8 mouse cellular contexts compared by ENCODE assay signal in the genomic region with DNA sequence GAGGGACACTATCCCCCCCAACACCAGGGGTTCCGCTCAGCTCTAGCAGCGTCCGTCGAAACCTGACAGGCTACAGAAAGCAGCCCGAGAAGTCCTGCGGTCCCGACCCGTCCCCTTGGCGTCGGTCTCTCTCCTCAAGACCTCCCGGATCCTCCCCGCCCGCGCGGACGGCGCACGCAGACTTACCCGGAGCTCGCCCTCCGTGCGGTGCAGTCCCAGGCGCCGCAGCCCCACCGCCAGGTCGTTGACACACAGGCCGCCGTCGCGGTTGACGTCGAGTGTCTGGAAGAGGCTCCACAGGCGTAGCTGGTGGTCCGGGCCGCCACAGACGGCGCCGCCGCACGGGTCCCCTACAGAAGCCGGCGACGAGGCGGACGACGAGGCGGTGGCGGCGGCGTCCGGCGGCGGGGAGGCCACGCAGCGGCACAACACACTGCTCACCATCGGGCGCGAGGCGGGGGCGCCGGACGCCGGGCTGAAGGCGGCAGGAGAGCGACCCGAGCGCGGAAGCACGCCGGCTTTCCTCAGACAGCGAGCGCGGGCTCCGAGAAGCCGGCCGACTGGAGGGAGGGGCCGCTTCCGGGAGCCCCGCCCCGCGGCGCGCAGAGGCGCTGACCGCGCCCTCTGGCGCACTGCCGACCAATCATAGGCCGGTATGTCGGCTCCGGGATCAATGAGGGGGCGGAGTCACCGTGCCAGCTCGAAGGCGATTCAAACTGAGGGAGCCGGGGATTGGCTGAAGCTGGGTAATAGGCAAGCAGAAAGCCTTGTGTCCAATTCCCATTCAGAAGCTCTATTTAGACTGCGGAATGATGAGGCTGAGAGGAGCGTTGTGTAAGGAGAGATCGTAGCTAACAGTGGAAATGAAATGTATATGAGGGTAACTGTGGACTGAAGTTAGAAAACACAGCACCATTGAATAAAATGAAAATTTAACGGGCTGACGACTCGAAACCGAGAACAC. TPM values are rescaled to one million over a fixed set of nuclear protein-coding genes. Genes with fewer than 3 reads are reported as not detected.
DNase-seq lines count a peak whose midpoint lies in the region; ATAC-seq and TF ChIP-seq lines count a peak whose summit lies in the region.

Slc25a25 (minus strand) TSS at position 565 of the 964 bp plus-strand sequence.

- H3K4me3 ChIP-seq in ES-Bruce4 (ENCODE audit: low read depth, low read length), result peak within 1 kb of the TSS; percentile 78
- H3K4me3 ChIP-seq in forebrain, embryonic 14.5 days (ENCODE audit: low read depth, low read length), result peak within 1 kb of the TSS; percentile 82
- peak within 1 kb of the TSS; percentile 81 for H3K4me3 ChIP-seq in neural tube, embryonic 15.5 days (replicated peaks)

- no peak for TF ChIP-seq EP300 in ES-Bruce4 (IDR thresholded peaks at IDR 0.05; ENCODE audit: insufficient read depth, low read depth, low read length)

- ATAC-seq in cerebellum, adult (ENCODE audit: insufficient number of reproducible peaks, low FRiP score, low TSS enrichment), result peak; percentile 89
- peak; percentile 91 for ATAC-seq in forebrain, embryonic 14.5 days
- peak; percentile 94 for ATAC-seq in neural tube, embryonic 15.5 days (ENCODE audit: low FRiP score)

- intact Hi-C loops in heart, postnatal 14 days (cut with DNase I), result loop anchor here (2.0 kb wide), 1 partner anchor 28 kb away; no protein-coding TSS in a partner anchor

- TF ChIP-seq CTCF in ES-Bruce4 (IDR thresholded peaks at IDR 0.05; ENCODE audit: low read depth, low read length), result no peak

- under 1% methylated on average over 103 of the region's 103 CpGs for WGBS in forebrain, embryonic 14.5 days
- WGBS in neural tube, embryonic 15.5 days, result under 1% methylated on average over 103 of the region's 103 CpGs

- peak within 1 kb of the TSS; percentile 90 for H3K9ac ChIP-seq in ES-Bruce4 (ENCODE audit: low read depth, poor library complexity, severe bottlenecking)
- H3K9ac ChIP-seq in forebrain, embryonic 14.5 days (ENCODE audit: low read length), result peak within 1 kb of the TSS; percentile 60
- H3K9ac ChIP-seq in neural tube, embryonic 15.5 days (replicated peaks), result peak within 1 kb of the TSS; percentile 75

- no peaks in the 10 kb centered on the region for H3K9me3 ChIP-seq in ES-Bruce4 (replicated peaks; ENCODE audit: control insufficient read depth, insufficient read depth, low read length, poor library complexity, severe bottlenecking)
- H3K9me3 ChIP-seq in forebrain, embryonic 14.5 days (replicated peaks; ENCODE audit: control insufficient read depth, low read length), result no peaks in the 10 kb centered on the region
- no peaks in the 10 kb centered on the region for H3K9me3 ChIP-seq in neural tube, embryonic 15.5 days (replicated peaks)

- no peaks in the 10 kb centered on the region for H3K36me3 ChIP-seq in ES-Bruce4 (ENCODE audit: control insufficient read depth, insufficient read depth, low read length, poor library complexity, severe bottlenecking)
- H3K36me3 ChIP-seq in forebrain, embryonic 14.5 days (ENCODE audit: control insufficient read depth, insufficient read depth, low read length), result peaks cover 5% of the 10 kb centered on the region
- peaks cover 3% of the 10 kb centered on the region; the same call in 1 of the 2 replicates for H3K36me3 ChIP-seq in neural tube, embryonic 15.5 days

- H3K27me3 ChIP-seq in ES-Bruce4 (ENCODE audit: control insufficient read depth, insufficient read depth, low read length, poor library complexity, severe bottlenecking), result 0 out of 2 replicates have a peak, but pooled peaks cover 2% of the 10 kb centered on the region
- H3K27me3 ChIP-seq in forebrain, embryonic 14.5 days (replicated peaks; ENCODE audit: control insufficient read depth, insufficient read depth, low read length), result no peaks in the 10 kb centered on the region
- no peaks in the 10 kb centered on the region for H3K27me3 ChIP-seq in neural tube, embryonic 15.5 days (replicated peaks)

- no peaks in the 10 kb centered on the region for H3K4me1 ChIP-seq in ES-Bruce4 (ENCODE audit: control insufficient read depth, insufficient read depth, low read length)
- peaks cover 22% of the 10 kb centered on the region; the same call in 1 of the 2 replicates for H3K4me1 ChIP-seq in forebrain, embryonic 14.5 days (ENCODE audit: control insufficient read depth, insufficient read depth, low read length)
- peaks cover 42% of the 10 kb centered on the region for H3K4me1 ChIP-seq in neural tube, embryonic 15.5 days

- peak within 1 kb of the TSS; percentile 50 for H3K4me2 ChIP-seq in forebrain, embryonic 14.5 days (ENCODE audit: low read length)
- peak within 1 kb of the TSS; percentile 79 for H3K4me2 ChIP-seq in neural tube, embryonic 15.5 days

- peak; percentile 99 for DNase-seq in forebrain, embryonic 14.5 days (ENCODE audit: low spot score)
- peak; percentile 99 for DNase-seq in heart, postnatal 14 days
- peak; percentile 99 for DNase-seq in layer of hippocampus, adult 11-12 months (ENCODE audit: low spot score)
- peak; percentile 97 to 98 for DNase-seq in lung, adult 18-20 months
- peak; percentile 98 for DNase-seq in testis, postnatal 14 days (ENCODE audit: low spot score)

- H3K27ac ChIP-seq in ES-Bruce4 (ENCODE audit: insufficient read depth, low read length), result peak within 1 kb of the TSS; percentile 90
- H3K27ac ChIP-seq in forebrain, embryonic 14.5 days (ENCODE audit: low read depth, low read length), result peak within 1 kb of the TSS; percentile 94
- H3K27ac ChIP-seq in neural tube, embryonic 15.5 days (replicated peaks), result peak within 1 kb of the TSS; percentile 96

- no peak for TF ChIP-seq POLR2A in ES-Bruce4 (IDR thresholded peaks at IDR 0.05; ENCODE audit: insufficient read depth, low read length)

RNA-seq across cellular contexts. Expression of gene Slc25a25, which starts in this region (rescaled TPM):
- 12.8 and 16.5 TPM in 2 replicates for polyA plus RNA-seq in ES-Bruce4 (2011; ENCODE audit: insufficient read depth, insufficient read length, low read depth, missing spikeins)
- 30.4 and 34.2 TPM in 2 replicates for polyA plus RNA-seq in forebrain, embryonic 14.5 days (2014; fragmentation: Nextera tagmentation; extraction: Ambion mirVana)
- total RNA-seq in heart, postnatal 14 days (2021), result 10 to 100 TPM in 1 of 2 experiments, 1 to 10 TPM in 1; 9.7 to 15.5 TPM
- polyA plus RNA-seq in neural tube, embryonic 15.5 days (2015; fragmentation: Nextera tagmentation; extraction: Ambion mirVana), result 51.4 and 58.8 TPM in 2 replicates

Comparison
In these comparisons a context has a peak if more than half of its experiments do, and no peak if none do; other contexts are left out.
1. Peak in every context shown above with its lines: DNase-seq, ATAC-seq, H3K4me3 ChIP-seq and H3K27ac ChIP-seq.